Mouse (Mus musculus) adrenal gland, adult (tissue): ENCODE results near the gene Gbp7.
"Not testable (repeated sequence)": the region's sequence is repeated elsewhere in the genome, so short reads cannot be mapped to it uniquely, and the experiment has no call there.

Experiments
- DNase-seq, 2 experiments: peaks; one replicate each; pipeline ENCODE4 v3.0.0; 2022 to 2023; ENCODE audit warnings: low spot score in 1 of 2; ENCODE audit not compliant: inconsistent age in 2 of 2

Gene Gbp7

DNA sequence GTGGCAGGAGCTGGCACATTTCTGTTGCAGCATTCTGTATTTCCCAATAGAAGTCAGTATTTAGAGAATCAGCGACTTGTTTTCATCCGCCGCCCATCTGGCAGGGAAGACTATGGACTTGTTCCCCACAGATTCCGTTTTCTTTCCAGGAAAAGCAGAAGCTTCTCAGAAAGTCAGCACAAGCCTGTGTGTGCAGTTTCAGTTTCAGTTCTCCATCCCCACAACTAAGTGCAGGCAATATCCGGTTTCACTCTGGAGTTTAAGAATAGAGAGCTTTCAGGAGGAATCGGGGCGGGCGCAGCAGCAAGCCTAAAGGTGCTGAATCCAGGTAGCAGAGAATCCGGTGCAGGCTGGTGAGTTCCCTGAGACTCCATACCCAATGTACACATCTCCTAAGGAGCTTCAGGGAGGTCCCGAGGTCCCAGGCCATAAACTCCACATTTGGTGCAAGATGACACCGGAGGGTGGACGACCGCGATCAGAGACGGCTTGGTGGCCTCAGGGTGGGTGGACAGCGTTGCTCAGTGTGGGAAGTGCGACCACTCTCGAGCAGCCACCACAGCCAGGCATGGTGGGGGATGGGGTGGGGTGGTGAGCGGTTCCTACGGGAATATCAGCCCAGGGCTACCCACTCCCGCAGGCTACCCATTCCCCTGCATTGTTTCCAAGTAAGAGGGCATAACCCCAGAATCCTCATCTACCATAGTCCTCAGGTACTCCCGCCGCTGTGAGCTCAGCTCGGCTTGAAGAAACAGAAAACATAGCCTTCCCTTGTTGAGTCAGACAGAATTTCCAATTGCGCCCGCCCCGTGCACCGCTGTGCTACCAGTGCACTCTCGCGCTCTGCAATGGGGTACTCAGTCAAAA, at the start of gene Gbp7:
Gene Gbp7, plus strand, starts transcription at position 256 of the 867 bp plus-strand sequence.
- peak; percentile 58 to 92 for DNase-seq

DNA sequence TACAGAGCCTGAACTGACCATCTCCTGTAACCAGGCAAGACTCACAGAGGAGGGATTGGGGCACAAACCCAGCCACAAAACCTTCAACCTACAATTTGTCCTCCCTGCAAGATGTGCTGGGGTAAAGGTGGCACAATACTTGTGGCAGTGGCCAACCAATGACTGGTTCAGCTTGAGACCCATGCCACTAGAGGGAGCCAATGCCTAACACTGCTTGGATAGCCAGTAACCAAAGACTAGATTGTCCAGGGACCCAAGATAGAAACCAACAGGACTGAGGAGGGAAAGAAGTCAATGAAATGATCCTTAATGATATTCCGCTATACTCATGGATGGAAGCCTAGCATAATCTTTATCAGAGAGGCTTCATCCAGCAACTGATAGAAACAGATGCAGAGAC, 39.7 kb upstream of the Gbp7 start:
- DNase-seq, result peak; percentile 71 to 92

DNA sequence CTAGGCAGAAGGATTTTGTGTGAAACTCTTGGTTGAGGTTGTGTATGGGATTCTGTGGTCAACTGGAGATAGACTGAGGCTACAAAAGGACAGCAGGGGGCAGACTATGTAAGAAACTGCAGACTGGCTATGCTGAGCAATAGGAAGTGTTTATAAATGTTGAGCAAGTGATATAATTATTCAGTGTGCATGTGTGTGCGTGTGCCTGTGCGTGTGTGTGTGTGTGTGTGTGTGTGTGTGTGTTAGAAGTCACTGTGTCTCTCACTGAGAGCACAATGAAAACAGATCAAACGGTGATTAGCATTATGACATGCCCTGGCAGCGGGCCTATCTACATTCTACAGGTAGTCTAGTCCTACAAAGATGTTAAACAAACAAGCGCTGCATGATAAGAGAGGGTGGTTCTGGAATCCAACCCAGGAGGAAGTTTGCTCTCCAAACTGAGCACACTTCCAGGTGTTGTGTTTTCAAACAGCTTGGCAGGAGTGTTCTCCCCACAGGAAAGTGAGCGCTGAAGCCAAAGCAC, 36.5 kb upstream of the Gbp7 start, which contains the start of gene Gbp5:
Gene Gbp5, plus strand, starts transcription at position 443 of the 526 bp plus-strand sequence.
- peak; percentile 60 to 86 for DNase-seq

DNA sequence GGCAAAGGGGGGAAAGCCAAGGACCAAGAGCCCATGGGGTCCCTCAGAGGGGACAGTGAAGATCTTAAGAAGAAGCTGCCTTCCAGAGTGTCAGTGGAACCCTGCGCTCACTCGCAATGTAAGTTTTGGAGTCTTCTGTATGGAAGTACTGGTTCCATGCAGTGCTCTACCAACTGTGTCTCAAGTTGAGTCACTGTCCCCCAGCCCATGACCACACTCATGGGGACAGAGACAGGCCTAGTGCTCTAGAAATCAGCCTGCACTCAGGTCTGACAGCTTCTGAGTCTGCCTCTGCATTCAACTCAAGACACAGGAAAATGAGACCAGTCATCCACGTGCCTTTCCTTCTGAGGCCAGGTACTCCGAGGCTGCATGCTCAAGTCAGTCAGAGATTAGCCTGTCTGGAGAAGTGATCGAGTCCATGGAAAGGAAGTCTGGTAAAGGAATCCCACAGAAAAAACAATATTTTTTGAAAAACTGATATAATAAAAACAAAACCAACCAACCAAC, 34.9 kb upstream of the Gbp7 start:
- DNase-seq, result no peak

DNA sequence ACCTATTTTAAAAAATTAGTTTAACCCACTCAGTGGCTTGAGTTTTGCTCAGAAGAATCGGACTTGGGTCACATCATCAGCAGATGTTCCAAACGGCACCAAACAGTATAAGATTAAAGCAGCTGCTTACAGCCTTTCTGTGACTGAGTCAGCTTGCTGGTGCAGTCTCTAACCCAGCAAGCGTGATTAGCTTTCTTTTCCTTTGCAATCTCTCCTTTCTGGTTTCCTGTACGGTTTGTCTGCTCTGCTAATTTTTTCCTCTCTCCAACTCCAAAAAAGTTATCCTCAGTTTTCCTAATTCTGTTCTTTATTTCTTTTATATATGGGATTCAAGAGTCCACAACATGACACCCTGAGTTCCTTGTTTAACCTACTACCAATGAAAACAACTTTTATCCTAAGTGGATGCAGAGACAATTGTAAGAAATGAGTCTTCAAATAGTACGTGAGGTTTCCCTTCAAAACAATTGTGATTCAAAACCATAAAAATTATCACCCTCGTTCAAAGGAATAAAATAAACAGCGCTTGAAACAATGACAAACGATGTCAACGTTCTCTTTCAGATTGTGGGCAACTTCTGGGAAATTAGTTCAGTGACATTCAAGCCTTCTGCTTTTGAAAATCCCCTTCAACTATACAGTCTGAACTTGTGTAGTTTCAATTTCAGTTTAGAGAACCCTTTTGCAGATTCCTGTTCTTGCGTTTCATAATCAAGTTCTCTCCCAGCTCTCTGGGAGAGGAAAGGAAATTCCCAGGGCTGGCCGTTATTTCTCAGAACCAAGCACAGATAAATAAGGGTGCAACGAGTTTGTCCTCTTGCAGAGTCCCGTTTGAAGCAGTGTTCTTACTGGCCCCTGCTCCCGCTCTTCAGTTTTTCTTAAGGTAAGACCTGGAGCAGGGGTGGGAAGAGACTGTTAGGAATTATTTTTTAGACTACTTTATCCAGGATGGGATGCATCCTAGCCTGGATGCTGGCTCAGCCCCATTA, 33.7 kb upstream of the Gbp7 start:
- DNase-seq, result peak; percentile 21 to 78

DNA sequence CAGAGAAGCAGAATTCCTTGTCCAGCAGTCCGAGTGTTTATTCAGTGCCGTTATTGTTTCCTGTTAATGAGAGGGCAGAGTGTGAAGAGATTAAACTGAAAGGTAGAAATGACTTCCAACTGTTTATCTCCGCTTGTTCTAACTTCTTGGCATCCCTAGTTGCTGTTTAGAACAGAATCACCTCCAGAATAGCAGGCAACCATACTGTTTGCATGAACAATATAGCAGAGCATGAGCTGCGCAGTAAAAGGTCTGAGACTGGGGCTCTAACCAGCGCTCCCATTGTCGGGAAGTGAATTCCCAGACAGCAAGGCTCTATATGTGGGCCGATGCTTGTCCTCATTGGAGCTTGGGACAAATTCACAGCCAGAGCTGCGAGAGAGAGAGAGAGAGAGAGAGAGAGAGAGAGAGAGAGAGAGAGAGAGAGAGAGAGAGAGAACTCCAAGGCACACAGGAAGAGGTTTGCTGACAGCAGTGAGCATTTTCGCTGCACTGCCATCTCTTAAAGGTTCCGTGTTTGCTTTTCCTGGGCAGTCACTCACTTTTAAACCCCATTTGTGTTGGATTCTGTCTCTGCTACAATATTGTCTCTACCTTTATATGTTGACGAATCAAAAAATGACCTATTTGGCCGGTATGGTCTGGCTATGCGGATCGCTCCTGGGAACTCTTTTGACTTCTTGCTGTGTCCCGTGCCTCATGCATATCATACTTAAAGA, 32.9 kb upstream of the Gbp7 start:
- DNase-seq, result peak in 1 of 2 experiments; percentile 35

DNA sequence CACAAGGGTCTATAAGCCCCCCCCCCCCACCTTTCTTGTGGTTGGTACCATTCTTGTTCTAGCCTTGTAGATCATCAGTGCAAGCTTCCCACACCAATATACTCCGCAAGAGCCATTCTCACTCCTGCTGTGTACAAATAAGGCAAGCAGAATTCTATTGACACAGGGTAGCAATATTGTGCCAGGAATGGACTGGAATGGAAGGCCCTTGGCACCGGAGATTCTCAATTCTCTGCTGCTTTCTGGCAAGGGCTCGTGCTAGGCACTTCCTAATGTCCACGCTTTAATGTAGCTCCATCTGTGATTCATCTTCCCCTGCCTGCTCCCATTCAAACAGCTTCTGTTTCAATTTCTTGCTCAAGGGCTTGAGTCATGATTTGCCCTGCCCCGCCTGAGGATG, 31.2 kb upstream of the Gbp7 start:
- DNase-seq, result peak in 1 of 2 experiments; percentile 37

DNA sequence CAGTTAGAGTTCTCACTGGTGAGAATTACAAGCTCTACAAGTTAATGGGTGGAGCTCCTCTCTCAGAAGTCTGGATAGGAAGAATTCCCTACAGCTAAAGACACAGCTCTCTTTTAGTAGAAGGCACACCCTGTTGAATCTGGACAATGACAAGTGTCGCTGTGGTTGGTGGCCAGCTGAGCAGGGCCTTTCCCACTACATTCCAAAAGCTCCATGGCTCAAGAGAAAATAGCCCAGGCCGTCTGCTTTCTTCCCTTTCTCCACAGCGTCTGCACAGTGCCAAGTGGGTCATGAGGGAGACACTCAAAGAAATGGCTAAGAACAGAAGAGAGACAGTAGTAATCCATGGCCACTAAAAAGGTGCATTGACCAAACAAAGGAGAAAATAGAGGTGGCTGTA, 2.0 kb upstream of the Gbp7 start:
- DNase-seq, result peak in 1 of 2 experiments; percentile 28

DNA sequence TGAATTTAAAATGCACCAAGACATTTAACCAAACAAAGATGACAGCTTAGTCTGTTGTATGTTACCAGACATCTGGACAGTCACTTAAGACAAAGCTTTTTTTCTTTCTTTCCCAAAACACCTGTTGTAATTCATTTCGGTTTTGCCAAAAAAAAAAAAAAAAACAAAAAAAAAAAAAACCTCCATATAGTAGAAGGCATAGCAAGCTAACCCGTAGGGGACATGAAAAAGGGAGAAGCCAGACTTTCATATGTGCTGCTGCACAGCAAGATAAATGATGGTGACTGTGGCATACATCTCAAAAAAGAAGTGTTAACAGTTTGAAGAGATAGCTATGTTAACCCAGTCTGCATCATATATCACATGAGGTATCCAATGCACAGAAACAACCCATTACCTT, 545 bp upstream of the Gbp7 start:
- no peak for DNase-seq

DNA sequence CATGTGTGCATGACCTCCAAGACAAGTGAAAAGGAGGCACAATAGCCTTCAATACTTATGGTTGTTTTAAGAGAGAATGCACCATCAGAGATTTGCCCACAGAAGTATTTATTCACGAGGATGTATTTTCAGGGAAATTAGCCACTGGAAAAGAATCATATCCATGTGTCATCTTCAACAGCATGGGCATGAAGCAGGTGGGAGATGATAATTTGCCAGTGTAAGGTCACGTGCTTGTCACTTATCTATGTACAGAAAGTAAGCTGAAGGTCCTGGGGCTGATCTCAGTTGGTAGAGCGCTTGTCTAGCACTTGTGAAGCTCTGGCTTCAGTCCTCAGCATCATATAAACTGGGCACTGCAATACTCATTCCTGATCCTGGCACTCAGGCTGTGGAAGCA, 1.5 kb downstream of the Gbp7 start:
- no peak for DNase-seq

DNA sequence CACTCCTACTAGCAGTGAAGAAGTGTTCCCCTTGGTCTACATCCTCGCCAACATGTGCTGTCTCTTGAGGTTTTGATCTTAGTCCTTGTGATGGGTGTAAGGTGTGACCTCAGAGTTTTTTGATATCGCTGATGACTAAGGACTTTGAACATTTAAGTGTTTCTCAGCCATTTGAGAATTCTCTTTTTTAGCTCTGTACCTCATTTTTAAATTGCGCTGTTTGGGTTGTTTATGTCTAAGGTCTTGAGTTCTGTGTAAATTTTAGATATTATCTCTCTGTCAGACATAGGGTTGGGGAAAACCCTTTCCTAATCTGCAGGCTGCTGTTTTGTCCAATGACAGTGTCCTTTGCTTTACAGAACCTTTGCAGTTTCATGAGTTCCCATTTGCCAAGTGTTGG, 3.0 kb downstream of the Gbp7 start:
- DNase-seq, result no peak

DNA sequence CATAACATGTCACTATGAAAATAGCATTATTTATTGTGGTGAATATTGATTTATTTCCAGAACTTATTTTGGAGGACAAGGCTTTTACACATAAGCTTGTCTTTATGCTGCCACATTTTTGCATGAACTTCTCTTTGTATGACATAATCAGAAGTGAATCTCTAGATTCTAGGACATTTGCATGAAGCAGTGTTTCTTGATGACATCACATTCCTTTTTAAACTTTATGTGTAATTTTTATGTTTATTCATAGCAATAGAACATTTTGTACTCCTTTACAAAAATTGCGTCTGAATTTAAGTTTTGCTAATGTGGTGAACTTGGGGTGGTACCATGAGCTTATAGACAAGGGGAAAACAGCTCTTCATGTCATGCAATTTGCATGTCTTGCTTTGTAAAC, 5.5 kb downstream of the Gbp7 start:
- DNase-seq, result no peak

DNA sequence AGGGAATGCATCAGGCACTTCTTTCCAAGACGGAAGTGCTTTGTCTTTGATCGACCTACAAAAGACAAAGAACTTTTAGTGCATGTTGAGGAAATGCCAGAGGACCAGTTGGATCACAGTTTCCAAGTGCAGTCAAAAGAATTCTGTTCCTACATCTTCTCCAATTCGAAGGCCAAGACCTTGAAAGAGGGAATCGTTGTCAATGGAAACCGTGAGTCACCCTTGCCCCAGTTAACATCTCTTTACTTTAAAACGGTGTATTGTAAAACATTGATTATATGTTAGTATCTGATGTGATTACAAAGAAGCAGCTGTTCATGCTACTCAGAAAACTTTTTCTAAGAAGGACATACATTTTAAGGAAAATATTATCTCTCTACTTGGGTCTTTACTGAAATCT, 11.2 kb downstream of the Gbp7 start:
- DNase-seq, result peak; percentile 42 to 77

DNA sequence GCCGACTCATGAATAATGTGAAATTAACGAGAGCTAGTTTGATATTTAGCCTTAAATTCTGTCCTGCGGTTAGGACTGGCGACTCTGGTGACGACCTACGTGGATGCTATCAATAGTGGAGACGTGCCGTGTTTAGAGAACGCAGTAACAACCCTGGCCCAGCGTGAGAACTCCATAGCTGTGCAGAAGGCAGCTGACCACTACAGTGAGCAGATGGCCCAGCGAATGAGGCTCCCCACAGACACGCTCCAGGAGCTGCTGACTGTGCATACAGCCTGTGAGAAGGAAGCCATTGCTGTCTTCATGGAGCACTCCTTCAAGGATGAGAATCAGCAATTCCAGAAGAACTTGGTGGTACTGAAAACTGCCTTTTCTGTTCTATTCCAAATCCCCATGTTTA, 12.6 kb downstream of the Gbp7 start:
- DNase-seq, result not testable (repeated sequence)

DNA sequence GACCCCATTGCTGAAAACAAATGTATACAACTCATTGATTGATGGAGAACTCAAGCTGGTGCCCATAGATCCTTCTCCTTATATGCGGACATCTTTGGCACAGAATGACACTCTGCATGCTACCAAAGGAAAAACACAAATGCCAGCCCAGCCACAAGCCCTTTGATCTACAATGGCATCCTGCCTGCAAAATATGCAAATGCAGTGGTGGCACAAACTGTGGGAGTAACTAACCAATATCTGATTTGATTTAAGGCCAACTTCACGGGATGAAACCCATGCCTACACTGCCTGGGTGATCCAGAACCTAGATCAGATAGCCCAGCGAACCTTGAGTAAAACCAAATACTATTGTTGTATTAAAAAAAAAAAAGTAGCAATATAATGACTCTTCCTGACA, 16.5 kb downstream of the Gbp7 start:
- peak in 1 of 2 experiments; percentile 30 for DNase-seq

DNA sequence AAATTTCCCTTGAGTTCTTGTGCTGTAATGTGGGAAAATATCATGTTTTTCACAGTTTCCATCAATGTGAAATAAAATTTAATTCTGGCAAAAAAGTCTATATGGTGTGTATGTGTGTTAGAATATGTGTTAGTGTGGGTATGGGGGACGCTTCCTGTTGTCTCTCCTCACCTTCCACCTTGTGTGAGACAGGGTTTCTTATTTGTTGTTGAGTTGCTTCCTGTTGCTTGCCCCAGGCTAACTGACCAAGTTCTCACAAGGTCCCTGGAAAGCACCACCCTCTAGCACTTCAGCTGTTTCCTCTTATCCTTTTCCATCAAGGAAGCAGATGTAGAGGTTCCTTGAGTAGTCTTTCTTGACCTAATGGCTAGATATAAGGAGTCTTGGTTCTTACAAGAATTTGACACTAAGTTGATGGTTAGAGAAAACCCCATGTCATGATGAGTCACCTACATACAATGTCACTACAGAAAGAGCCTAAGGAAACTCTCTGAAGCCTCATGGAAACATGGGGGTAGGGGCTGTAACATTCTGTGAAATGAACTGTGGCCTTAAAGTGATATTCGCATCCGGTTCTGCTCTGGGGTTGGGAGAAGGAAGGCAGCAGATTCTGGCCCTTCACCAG, 20.0 kb downstream of the Gbp7 start:
- no peak for DNase-seq

DNA sequence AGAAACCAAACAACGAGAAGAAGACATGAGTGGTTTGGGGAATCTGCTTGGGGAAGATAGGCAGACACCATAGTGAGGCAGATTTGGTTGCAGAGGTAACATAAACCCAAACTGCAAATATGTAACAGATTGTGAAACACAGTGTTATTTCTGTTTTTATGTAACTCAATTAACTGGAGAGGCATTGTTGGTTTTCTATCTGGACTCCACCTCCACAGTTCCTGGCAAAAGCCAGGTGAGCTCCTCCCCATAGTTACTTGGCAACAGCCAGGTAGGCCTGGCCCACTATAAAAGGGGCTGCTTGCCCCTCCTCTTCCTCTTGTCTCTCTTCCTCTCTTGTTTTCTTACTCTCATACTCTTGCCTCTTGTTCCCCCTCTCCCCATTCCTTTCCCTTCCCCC, 24.5 kb downstream of the Gbp7 start:
- no peak for DNase-seq

DNA sequence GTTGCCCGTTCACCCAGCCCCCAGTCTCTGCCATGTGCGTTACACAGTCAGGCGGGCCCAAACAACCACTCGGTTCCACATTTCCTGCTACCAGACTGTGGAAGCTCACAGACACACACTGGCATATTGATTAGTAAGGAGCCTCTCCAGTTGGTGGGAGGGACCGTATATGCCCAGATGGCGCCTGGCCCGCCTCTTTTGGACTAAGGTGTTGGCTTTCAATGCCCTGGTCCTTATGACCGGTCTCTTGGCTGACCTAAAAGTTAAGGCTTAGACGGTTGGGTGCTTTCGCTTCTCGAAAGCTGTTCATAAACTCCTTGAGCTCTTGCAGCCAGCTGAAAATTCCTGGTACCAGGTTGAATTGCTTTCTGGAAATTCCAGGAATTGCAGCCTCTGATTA, 25.5 kb downstream of the Gbp7 start:
- no peak for DNase-seq

DNA sequence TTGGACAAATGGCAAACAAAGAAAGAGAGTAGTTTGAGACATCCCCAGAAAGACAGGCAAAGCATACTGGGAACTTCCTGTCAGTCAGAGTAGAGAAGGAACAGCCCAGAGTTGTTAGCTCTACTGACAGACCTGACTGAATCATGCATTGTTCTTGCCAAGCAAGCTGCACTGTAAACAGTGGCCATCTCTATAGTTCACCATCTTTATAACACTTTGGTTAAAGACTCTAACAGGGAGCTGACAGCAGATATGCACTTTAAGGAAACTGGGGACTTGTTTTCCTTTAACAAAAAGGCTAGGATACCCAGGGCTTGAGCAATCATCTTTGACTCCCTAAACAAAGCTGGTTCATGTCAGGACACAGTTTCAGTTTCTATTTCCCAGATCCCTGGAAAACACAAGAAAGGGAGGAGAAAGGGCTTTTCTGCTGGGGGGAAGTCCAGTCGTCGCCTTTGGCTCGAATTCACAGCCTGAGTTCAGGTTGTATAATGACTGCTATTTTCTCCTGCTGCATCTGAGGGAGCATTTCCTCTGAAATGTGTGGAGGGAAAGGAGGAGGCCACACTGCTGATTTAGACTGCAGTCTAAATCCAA, 29.6 kb downstream of the Gbp7 start, which contains the start of gene Gbp3:
Gene Gbp3, plus strand, starts transcription at position 395 of the 597 bp plus-strand sequence.
- DNase-seq, result peak; percentile 35 to 85
